Mouse (Mus musculus) neutrophil, adult 59 days (primary cell): ENCODE results near the gene Shisa2. TPM values are rescaled to one million over a fixed set of nuclear protein-coding genes. Genes with fewer than 3 reads are reported as not detected.

Source experiments
- total RNA-seq, 2 experiments: library from RNA; stranded (reverse); gene quantifications; 1 replicate in 1 of 2; 2 replicates in 1 of 2; pipeline ENCODE4 v1.2.4; 2023

Shisa2 gene
- total RNA-seq: under 1 TPM; 0.20 to 0.40 TPM

DNA sequence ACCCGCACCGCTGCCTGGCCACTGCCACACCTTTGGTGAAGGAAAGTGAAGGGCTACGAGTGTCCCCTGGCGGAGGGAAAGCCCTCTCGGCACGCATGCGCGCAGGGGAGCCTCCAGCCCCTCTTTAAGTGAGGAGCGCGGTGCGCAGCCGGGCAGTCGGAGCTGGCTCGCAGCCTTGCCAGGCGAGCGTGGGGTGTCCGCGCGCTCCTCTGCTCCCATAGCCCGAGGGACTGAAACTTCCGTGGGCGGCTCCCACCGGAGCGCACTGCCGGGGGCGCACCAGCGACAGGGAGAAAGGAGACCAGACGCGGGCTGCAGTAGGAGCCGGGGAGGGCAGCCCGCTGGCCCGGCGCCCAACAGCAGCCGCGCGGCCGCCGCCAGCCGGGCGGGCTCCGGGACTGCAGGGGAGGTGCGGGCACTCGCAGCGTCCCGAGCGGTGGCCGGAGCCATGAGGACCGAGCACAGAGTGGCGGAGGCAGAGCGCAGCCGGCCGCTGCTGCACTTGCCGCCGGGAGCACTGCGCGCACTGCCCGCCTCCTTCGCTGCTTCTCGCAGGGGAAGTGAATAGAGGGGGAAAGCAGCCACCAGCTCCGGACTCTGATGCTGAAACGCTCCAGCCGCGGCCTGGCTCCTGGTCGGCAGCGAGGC is at the start of gene Shisa2:
Gene Shisa2 (plus strand): TSS at position 151 of the 648 bp plus-strand sequence.

DNA sequence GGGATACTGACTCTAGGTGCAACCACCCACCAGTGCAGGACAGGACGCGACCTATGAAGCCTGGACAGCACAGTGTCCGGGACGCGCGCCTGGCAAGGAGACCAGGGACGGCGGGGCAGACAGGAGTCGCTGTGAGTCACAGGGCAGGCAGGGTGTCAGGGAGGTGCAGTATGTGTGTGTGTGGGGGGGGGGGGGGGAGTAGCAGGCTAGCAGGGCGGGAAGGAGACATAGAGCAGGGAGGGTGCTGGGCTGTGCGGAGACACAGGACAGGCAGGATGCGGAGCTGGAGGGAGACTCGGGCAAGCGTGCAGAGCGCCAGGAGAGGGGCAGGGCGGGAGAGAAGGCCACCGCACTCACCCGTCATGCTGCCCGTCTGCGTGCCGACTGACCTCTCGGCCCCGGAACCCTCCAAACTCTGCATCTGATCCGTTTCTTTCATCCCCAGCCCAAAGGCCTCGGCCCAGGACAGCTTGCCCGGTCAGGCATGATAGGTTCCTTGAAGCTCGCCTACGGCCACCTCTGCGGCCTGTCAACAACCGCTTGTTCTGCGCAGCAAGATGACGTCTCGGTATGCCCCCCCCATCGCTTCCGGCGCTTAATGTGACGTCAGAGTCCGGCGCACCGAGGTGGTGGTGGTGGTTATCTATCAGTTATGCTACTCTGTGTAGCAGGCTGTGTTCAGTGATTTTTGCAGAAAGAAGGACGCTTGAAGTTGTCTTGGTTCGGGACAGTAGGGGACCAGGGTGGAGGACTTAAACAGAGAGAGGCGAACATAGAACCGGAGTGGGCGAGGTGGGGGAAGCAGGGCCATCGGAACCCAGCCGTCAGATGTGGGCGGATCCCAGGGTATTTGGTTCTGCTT is 27.5 kb upstream of the Shisa2 start, which contains the start of gene Cdadc1:
Gene Cdadc1 (minus strand): TSS at position 562 of the 862 bp plus-strand sequence.

Other genes with a start within 250 kb of the Shisa2 start
- gene Phf11c, start 229.9 kb upstream of the Shisa2 start, total RNA-seq: 1 to 10 TPM; 1.0 to 1.4 TPM
- gene Setdb2, start 184.4 kb upstream of the Shisa2 start, total RNA-seq: 10 to 100 TPM; 12.0 to 15.4 TPM
- 10 to 100 TPM; 13.0 to 14.5 TPM for gene Cab39l, start 184.3 kb upstream of the Shisa2 start, total RNA-seq
- gene Cdadc1, start 27.3 kb upstream of the Shisa2 start, total RNA-seq: 10 to 100 TPM; 49.8 to 49.9 TPM